In the genomic region with DNA sequence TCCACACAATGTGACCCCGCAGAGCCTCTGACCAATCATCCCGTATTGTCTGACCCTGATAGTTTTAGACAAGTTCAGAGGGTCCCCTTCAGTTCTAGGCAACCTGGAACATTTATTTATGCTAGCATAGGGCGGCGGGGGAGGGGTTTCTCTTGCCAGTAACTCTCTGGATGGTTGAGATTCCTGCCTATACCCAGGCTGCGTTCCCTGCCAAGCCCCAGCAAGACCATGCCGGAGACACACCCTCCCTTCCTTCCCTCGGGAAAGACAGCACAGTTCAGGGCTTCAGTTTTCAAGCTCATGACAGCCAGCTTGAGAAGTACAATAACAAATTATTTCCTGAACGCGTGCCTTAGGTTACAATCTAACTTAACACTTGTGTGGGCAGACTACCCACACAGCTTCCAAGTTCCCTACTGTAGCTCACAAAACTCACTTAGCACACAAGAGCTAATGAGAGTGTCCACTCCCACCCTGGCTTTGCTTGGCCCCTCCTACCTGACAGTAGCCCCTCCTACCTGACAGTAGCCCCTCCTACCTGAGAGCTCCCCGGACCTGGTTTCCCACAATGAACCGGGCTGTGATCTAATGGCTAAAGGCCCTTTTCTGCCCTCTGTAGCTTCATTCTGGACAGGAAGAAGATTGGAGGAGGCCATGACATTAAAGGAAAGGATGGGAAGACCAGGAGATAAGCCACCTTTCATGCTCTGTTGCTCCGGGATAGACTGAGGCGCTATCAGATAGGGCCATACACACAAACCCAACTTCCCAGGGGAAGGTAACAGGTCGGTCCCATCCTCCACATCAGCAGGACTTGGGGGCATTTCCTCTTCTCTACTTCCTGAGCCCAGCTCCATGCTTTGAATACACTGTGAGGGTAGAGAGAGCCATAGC, we compare ENCODE assay signal across 9 mouse cellular contexts. TPM values are rescaled to one million over a fixed set of nuclear protein-coding genes. Genes with fewer than 3 reads are reported as not detected.
DNase-seq lines count a peak whose midpoint lies in the region; ATAC-seq and TF ChIP-seq lines count a peak whose summit lies in the region.
"Had no signal": no experiment of that assay in that cellular context is flagged by ENCODE, and none has a peak within 500 bp of the region (broad histone marks: within the 10 kb centered on the region; RNA-seq: fewer than 3 reads in every experiment).

No protein-coding gene starts in this region.

- no peak for ATAC-seq in midbrain, postnatal 0 days (ENCODE audit: low FRiP score)
- no peak for ATAC-seq in embryonic facial prominence, embryonic 11.5 days (replicated peaks; ENCODE audit: insufficient number of reproducible peaks, low FRiP score, low TSS enrichment, low read depth)
- ATAC-seq in hindbrain, embryonic 14.5 days (ENCODE audit: low FRiP score): no peak
- ATAC-seq in limb, embryonic 15.5 days (ENCODE audit: insufficient number of reproducible peaks, low FRiP score, low TSS enrichment, low read depth): no peak
- no peak for ATAC-seq in midbrain, embryonic 16.5 days

- no peak for DNase-seq in midbrain, embryonic 10.5 days (ENCODE audit: low spot score)
- no peak for DNase-seq in midbrain, postnatal 0 days (ENCODE audit: low spot score)
- DNase-seq in embryonic facial prominence, embryonic 11.5 days (ENCODE audit: low spot score): peak; percentile 29
- no peak for DNase-seq in hindbrain, embryonic 14.5 days (ENCODE audit: low spot score)
- no peak for DNase-seq in layer of hippocampus, adult 18-20 months (ENCODE audit: low spot score in 2 of 2)
- no peak for DNase-seq in right cerebral cortex, adult 2 months (ENCODE audit: low spot score in 2 of 2)

- H3K9ac ChIP-seq in midbrain, postnatal 0 days (replicated peaks; ENCODE audit: low read length, poor library complexity, severe bottlenecking): no peak overlapping the region
- no peak overlapping the region for H3K9ac ChIP-seq in embryonic facial prominence, embryonic 11.5 days (replicated peaks; ENCODE audit: low read length)
- no peak overlapping the region for H3K9ac ChIP-seq in hindbrain, embryonic 14.5 days
- no peak overlapping the region for H3K9ac ChIP-seq in limb, embryonic 15.5 days
- H3K9ac ChIP-seq in midbrain, embryonic 16.5 days (ENCODE audit: low read depth, low read length): no peak overlapping the region

- no peak overlapping the region for H3K4me3 ChIP-seq in midbrain, embryonic 10.5 days
- no peak overlapping the region for H3K4me3 ChIP-seq in midbrain, postnatal 0 days (ENCODE audit: low read depth, low read length)
- no peak overlapping the region for H3K4me3 ChIP-seq in embryonic facial prominence, embryonic 11.5 days (ENCODE audit: low read depth, low read length)
- H3K4me3 ChIP-seq in hindbrain, embryonic 14.5 days (replicated peaks; ENCODE audit: low read length): no peak overlapping the region
- H3K4me3 ChIP-seq in limb, embryonic 15.5 days: no peak overlapping the region
- H3K4me3 ChIP-seq in midbrain, embryonic 16.5 days (ENCODE audit: low read depth, low read length): no peak overlapping the region
- H3K4me3 ChIP-seq: myocyte had no signal

- WGBS in midbrain, embryonic 10.5 days: 80% methylated on average over 14 of the region's 14 CpGs
- 77% methylated on average over 14 of the region's 14 CpGs for WGBS in midbrain, postnatal 0 days
- 68% methylated on average over 14 of the region's 14 CpGs for WGBS in embryonic facial prominence, embryonic 11.5 days
- 71% methylated on average over 14 of the region's 14 CpGs for WGBS in hindbrain, embryonic 14.5 days
- WGBS in limb, embryonic 15.5 days: 39% methylated on average over 14 of the region's 14 CpGs
- WGBS in midbrain, embryonic 16.5 days: 74% methylated on average over 14 of the region's 14 CpGs

- peaks cover 26% of the 10 kb centered on the region for H3K4me1 ChIP-seq in midbrain, embryonic 10.5 days
- no peaks in the 10 kb centered on the region for H3K4me1 ChIP-seq in midbrain, postnatal 0 days (ENCODE audit: insufficient read depth, low read length)
- H3K4me1 ChIP-seq in embryonic facial prominence, embryonic 11.5 days (ENCODE audit: control insufficient read depth, insufficient read depth, low read length): no peaks in the 10 kb centered on the region
- no peaks in the 10 kb centered on the region for H3K4me1 ChIP-seq in hindbrain, embryonic 14.5 days (replicated peaks; ENCODE audit: control insufficient read depth, insufficient read depth, low read length)
- H3K4me1 ChIP-seq in limb, embryonic 15.5 days: peaks cover 48% of the 10 kb centered on the region
- H3K4me1 ChIP-seq in midbrain, embryonic 16.5 days (ENCODE audit: control insufficient read depth, insufficient read depth, low read length): no peaks in the 10 kb centered on the region

- H3K36me3 ChIP-seq in midbrain, embryonic 10.5 days: peaks cover 7% of the 10 kb centered on the region; the same call in 1 of the 2 replicates
- H3K36me3 ChIP-seq in midbrain, postnatal 0 days (ENCODE audit: insufficient read depth, low read length): peaks cover 25% of the 10 kb centered on the region
- H3K36me3 ChIP-seq in embryonic facial prominence, embryonic 11.5 days (replicated peaks; ENCODE audit: control insufficient read depth, insufficient read depth, low read depth, low read length): no peaks in the 10 kb centered on the region
- peaks cover 18% of the 10 kb centered on the region for H3K36me3 ChIP-seq in hindbrain, embryonic 14.5 days (replicated peaks; ENCODE audit: control insufficient read depth, insufficient read depth)
- H3K36me3 ChIP-seq in limb, embryonic 15.5 days: peaks cover 2% of the 10 kb centered on the region; the same call in 1 of the 2 replicates
- peaks cover 16% of the 10 kb centered on the region for H3K36me3 ChIP-seq in midbrain, embryonic 16.5 days (ENCODE audit: control insufficient read depth, insufficient read depth, low read length)

- peak overlapping the region; percentile 68 for H3K27ac ChIP-seq in midbrain, embryonic 10.5 days (replicated peaks)
- no peak overlapping the region for H3K27ac ChIP-seq in midbrain, postnatal 0 days (ENCODE audit: low read depth, low read length)
- H3K27ac ChIP-seq in embryonic facial prominence, embryonic 11.5 days (replicated peaks; ENCODE audit: low read depth, low read length): no peak overlapping the region
- H3K27ac ChIP-seq in hindbrain, embryonic 14.5 days: peak overlapping the region; percentile 21; the same call in 1 of the 2 replicates
- H3K27ac ChIP-seq in limb, embryonic 15.5 days: peak overlapping the region; percentile 74
- H3K27ac ChIP-seq in midbrain, embryonic 16.5 days (ENCODE audit: low read length): peak overlapping the region; percentile 18; the same call in 1 of the 2 replicates

- H3K4me2 ChIP-seq in midbrain, postnatal 0 days (ENCODE audit: low read depth, low read length, poor library complexity, severe bottlenecking): no peak overlapping the region
- no peak overlapping the region for H3K4me2 ChIP-seq in embryonic facial prominence, embryonic 11.5 days (ENCODE audit: low read depth, low read length)
- H3K4me2 ChIP-seq in hindbrain, embryonic 14.5 days (replicated peaks): no peak overlapping the region
- peak overlapping the region; percentile 10; the same call in 1 of the 2 replicates for H3K4me2 ChIP-seq in limb, embryonic 15.5 days
- H3K4me2 ChIP-seq in midbrain, embryonic 16.5 days (ENCODE audit: low read length): no peak overlapping the region

- no peak for TF ChIP-seq CTCF in midbrain, postnatal 0 days (IDR thresholded peaks at IDR 0.05)

- H3K9me3 ChIP-seq in midbrain, embryonic 10.5 days (replicated peaks): no peaks in the 10 kb centered on the region
- H3K9me3 ChIP-seq in midbrain, postnatal 0 days (ENCODE audit: low read length): no peaks in the 10 kb centered on the region
- H3K9me3 ChIP-seq in embryonic facial prominence, embryonic 11.5 days (replicated peaks; ENCODE audit: control insufficient read depth, low read length): no peaks in the 10 kb centered on the region
- H3K9me3 ChIP-seq in hindbrain, embryonic 14.5 days (ENCODE audit: control insufficient read depth, low read length): no peaks in the 10 kb centered on the region
- H3K9me3 ChIP-seq in limb, embryonic 15.5 days: no peaks in the 10 kb centered on the region
- H3K9me3 ChIP-seq in midbrain, embryonic 16.5 days (replicated peaks; ENCODE audit: control insufficient read depth, low read length, poor library complexity, severe bottlenecking): no peaks in the 10 kb centered on the region

- H3K27me3 ChIP-seq in midbrain, embryonic 10.5 days (ENCODE audit: low read depth, poor library complexity, severe bottlenecking): no peaks in the 10 kb centered on the region
- no peaks in the 10 kb centered on the region; the same call in 1 of the 2 replicates for H3K27me3 ChIP-seq in midbrain, postnatal 0 days (ENCODE audit: insufficient read depth, low read length)
- no peaks in the 10 kb centered on the region for H3K27me3 ChIP-seq in embryonic facial prominence, embryonic 11.5 days (ENCODE audit: control insufficient read depth, insufficient read depth, low read length)
- no peaks in the 10 kb centered on the region for H3K27me3 ChIP-seq in hindbrain, embryonic 14.5 days (ENCODE audit: control insufficient read depth, insufficient read depth, low read length)
- no peaks in the 10 kb centered on the region for H3K27me3 ChIP-seq in limb, embryonic 15.5 days
- H3K27me3 ChIP-seq in midbrain, embryonic 16.5 days (ENCODE audit: control insufficient read depth, insufficient read depth, low read depth, low read length): no peaks in the 10 kb centered on the region

RNA-seq across cellular contexts. Expression of gene Klhl3, which starts 46.6 kb away (rescaled TPM):
- polyA plus RNA-seq in midbrain, embryonic 10.5 days (2016; fragmentation: Nextera tagmentation; extraction: Ambion mirVana): 2.1 and 2.9 TPM in 2 replicates
- total RNA-seq in midbrain, postnatal 0 days (2014; rRNA removed): 11.0 and 13.4 TPM in 2 replicates
- polyA plus RNA-seq in midbrain, postnatal 0 days (2015; fragmentation: Nextera tagmentation; extraction: Ambion mirVana): 9.8 and 11.2 TPM in 2 replicates
- polyA plus RNA-seq in embryonic facial prominence, embryonic 11.5 days (2014; fragmentation: Nextera tagmentation; extraction: Ambion mirVana): 1.8 and 2.1 TPM in 2 replicates
- polyA plus RNA-seq in hindbrain, embryonic 14.5 days (2014; fragmentation: Nextera tagmentation; extraction: Ambion mirVana): 10.8 and 11.9 TPM in 2 replicates
- polyA plus RNA-seq in limb, embryonic 15.5 days (2015; fragmentation: Nextera tagmentation; extraction: Ambion mirVana): 2.8 and 3.7 TPM in 2 replicates
- polyA plus RNA-seq in midbrain, embryonic 16.5 days (2015; fragmentation: Nextera tagmentation; extraction: Ambion mirVana): 13.9 and 15.0 TPM in 2 replicates
- total RNA-seq in layer of hippocampus, adult 18-20 months (2021): 10 to 100 TPM; 47.1 to 48.6 TPM

Comparison
In these comparisons a context has a peak if more than half of its experiments do, and no peak if none do; other contexts are left out.
1. H3K27ac ChIP-seq: peak in midbrain, embryonic 10.5 days (single experiment), hindbrain, embryonic 14.5 days (single experiment), limb, embryonic 15.5 days (single experiment) and midbrain, embryonic 16.5 days (single experiment); none in midbrain, postnatal 0 days (single experiment) and embryonic facial prominence, embryonic 11.5 days (single experiment).